Mouse (Mus musculus) kidney, adult 2 months (tissue): ENCODE measurements around the gene Nudt2. TPM values are rescaled to one million over a fixed set of nuclear protein-coding genes. Genes with fewer than 3 reads are reported as not detected.
A peak's percentile ranks its signal among the peaks of the same experiment; 100 is the strongest.

Experiments
- DNase-seq: peaks from one replicate; pipeline ENCODE4 v3.0.0; 2021
- H3K27ac ChIP-seq: fragments of 200-500 bp; 2 replicates; pipeline ENCODE4 v1.5.1; 2012; ENCODE audit warnings: low read depth, low read length, control low read depth, inconsistent platforms; ENCODE audit not compliant: insufficient read depth
- H3K27me3 ChIP-seq: fragments of 200-500 bp; replicated peaks from 2 replicates; pipeline ENCODE4 v1.6.1; 2012; ENCODE audit warnings: mild to moderate bottlenecking, moderate library complexity, low read length, inconsistent platforms; ENCODE audit not compliant: control insufficient read depth, insufficient read depth
- H3K36me3 ChIP-seq: fragments of 200-500 bp; 2 replicates; pipeline ENCODE4 v1.6.1; 2012; ENCODE audit warnings: mild to moderate bottlenecking, moderate library complexity, low read length, inconsistent platforms; ENCODE audit not compliant: control insufficient read depth, insufficient read depth
- H3K4me1 ChIP-seq: fragments of 200-500 bp; 2 replicates; pipeline ENCODE4 v1.6.1; 2011; ENCODE audit warnings: low read length; ENCODE audit not compliant: control insufficient read depth, insufficient read depth
- H3K4me3 ChIP-seq: fragments of 200-500 bp; 2 replicates; pipeline ENCODE4 v1.5.1; 2011; ENCODE audit warnings: mild to moderate bottlenecking, low read depth, low read length, control low read depth; ENCODE audit not compliant: insufficient read depth
- CTCF ChIP-seq: fragments of 200-500 bp; conservative IDR thresholded peaks from 2 replicates; pipeline ENCODE4 v1.5.1; 2011; ENCODE audit warnings: low read depth, mild to moderate bottlenecking, control low read depth, low read length, moderate library complexity, mixed read lengths; ENCODE audit not compliant: insufficient read depth, insufficient read length
- POLR2A ChIP-seq: fragments of 200-500 bp; IDR thresholded peaks from one replicate; pipeline ENCODE4 v1.6.1; 2011; ENCODE audit warnings: low read depth, low read length, control low read depth
- WGBS: fragments of 180-500 bp; shearing (Covaris S2); methylation state at CpG from one replicate; pipeline ENCODE4 v1.1.7; 2018; 5-methylcytosine and 5-hydroxymethylcytosine counted together
- polyA plus RNA-seq: library from polyadenylated mRNA; depleted of rRNA; stranded (reverse); fragments of >200 nt; gene quantifications from 2 replicates; pipeline ENCODE4 v1.2.3, GENCODE M21; 2012; rRNA removed

Gene Nudt2
- polyA plus RNA-seq, 1 experiment = 34.9 TPM

GRCm38 (mm10) chr4:41522136-41522535, 57.2 kb downstream of the Nudt2 start:
- H3K36me3 ChIP-seq = no peaks in the 10 kb centered on the region
- H3K27me3 ChIP-seq = no peaks in the 10 kb centered on the region
- no peak for TF ChIP-seq POLR2A
- TF ChIP-seq CTCF = no peak
- no peak for DNase-seq
- no peaks in the 10 kb centered on the region for H3K4me1 ChIP-seq
- 41% methylated on average over 6 of the region's 6 CpGs for WGBS
- no peak overlapping the region for H3K4me3 ChIP-seq
- no peak overlapping the region for H3K27ac ChIP-seq

DNA sequence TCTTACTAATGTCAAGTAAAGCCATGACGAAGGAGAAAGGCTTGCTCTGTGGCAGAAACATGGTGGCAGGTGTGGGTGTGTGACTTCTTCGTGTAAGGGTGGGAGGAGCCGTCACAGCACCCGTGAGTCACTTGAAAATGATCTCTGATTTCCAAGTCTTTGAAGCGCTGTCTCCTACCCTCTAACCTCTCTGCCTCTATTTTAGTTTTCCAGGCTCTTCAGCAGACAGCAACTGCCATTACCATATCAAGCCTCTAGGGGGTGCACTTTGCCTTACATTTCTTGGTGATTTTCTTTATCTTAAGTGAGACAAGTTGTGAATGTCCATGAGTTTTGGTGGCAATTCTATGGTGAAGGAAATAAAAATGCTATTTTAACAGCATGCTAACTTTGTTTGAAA, 57.8 kb downstream of the Nudt2 start:
- peak; percentile 58 for DNase-seq

GRCm38 (mm10) chr4:41523839-41524238, 58.9 kb downstream of the Nudt2 start:
- H3K27me3 ChIP-seq = no peaks in the 10 kb centered on the region

More for the DNA sequence above, 57.8 kb downstream of the Nudt2 start:
- Histone ChIP-seq H3K36me3 (no peaks in the 10 kb centered on the region), H3K27ac (no peak overlapping the region), H3K4me3 (no peak overlapping the region), H3K27me3 (no peaks in the 10 kb centered on the region), H3K4me1 (no peaks in the 10 kb centered on the region)
- no peak for TF ChIP-seq POLR2A
- TF ChIP-seq CTCF = peak; percentile 15; the same call in 1 of the 2 replicates
- WGBS = 46% methylated on average over 5 of the region's 5 CpGs

DNA sequence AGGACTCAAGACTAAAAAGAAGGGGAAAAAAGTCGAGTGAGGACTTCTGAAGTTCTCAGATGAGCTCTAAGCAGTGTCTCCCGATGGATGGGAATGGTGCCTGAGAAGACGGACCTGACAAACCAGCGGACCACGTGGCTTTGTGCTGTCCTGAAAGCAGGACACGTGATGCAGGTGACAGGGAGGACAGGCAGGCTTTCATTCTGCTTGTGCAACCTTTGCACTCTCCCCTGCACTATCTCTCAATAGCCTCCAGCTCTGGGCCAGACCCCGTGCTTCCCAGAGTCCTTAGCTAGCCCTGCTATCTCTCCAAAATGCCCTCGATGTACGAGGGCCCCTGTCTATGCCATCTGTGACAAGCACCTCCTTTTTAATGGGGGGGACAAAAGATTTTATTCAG, 59.9 kb downstream of the Nudt2 start:
- no peak for TF ChIP-seq CTCF
- no peak for DNase-seq
- Histone ChIP-seq H3K4me3 (no peak overlapping the region), H3K4me1 (peaks cover 3% of the 10 kb centered on the region), H3K27me3 (no peaks in the 10 kb centered on the region), H3K27ac (no peak overlapping the region), H3K36me3 (no peaks in the 10 kb centered on the region)
- 79% methylated on average over 9 of the region's 9 CpGs for WGBS

More at GRCm38 (mm10) chr4:41523839-41524238, 58.9 kb downstream of the Nudt2 start:
- H3K36me3 ChIP-seq = no peaks in the 10 kb centered on the region
- WGBS = 86% methylated on average over 7 of the region's 7 CpGs
- TF ChIP-seq CTCF = no peak
- no peak for TF ChIP-seq POLR2A
- no peak overlapping the region for H3K27ac ChIP-seq
- H3K4me1 ChIP-seq = peaks cover under 1% of the 10 kb centered on the region
- no peak for DNase-seq
- no peak overlapping the region for H3K4me3 ChIP-seq

GRCm38 (mm10) chr4:41526553-41526952, 61.6 kb downstream of the Nudt2 start:
- H3K4me1 ChIP-seq = peaks cover 3% of the 10 kb centered on the region
- 73% methylated on average over 7 of the region's 7 CpGs for WGBS
- no peak for DNase-seq
- TF ChIP-seq CTCF = no peak
- no peak overlapping the region for H3K4me3 ChIP-seq
- no peaks in the 10 kb centered on the region for H3K36me3 ChIP-seq
- no peaks in the 10 kb centered on the region for H3K27me3 ChIP-seq
- no peak overlapping the region for H3K27ac ChIP-seq

DNA sequence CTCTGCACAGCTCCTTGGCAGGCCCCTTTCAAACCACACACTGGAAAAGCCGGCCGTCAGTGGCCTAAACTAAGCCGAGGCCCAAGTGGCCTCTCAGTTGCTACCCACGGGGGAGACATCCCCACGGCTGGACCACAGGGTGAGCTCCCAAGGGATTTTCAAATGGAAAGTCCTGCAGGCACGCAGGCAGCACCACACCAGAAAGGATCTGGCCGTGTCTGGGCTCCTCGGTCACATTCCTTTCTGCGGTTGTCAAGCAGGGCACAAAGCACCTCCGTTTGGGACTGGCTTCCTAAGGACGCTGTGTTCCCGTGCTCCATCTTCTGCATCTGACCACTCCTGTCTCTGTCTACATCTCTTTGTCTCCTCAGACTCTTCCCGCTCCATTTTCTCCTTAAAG, 62.1 kb downstream of the Nudt2 start:
- TF ChIP-seq POLR2A (no peak), CTCF (no peak)
- 67% methylated on average over 13 of the region's 13 CpGs for WGBS
- Histone ChIP-seq H3K27me3 (no peaks in the 10 kb centered on the region), H3K4me3 (no peak overlapping the region), H3K4me1 (peaks cover 3% of the 10 kb centered on the region), H3K27ac (no peak overlapping the region), H3K36me3 (no peaks in the 10 kb centered on the region)
- no peak for DNase-seq

GRCm38 (mm10) chr4:41527996-41528395, 63.0 kb downstream of the Nudt2 start:
- Histone ChIP-seq H3K4me1 (peaks cover 3% of the 10 kb centered on the region), H3K4me3 (no peak overlapping the region), H3K27ac (no peak overlapping the region), H3K27me3 (no peaks in the 10 kb centered on the region), H3K36me3 (no peaks in the 10 kb centered on the region)
- peak; percentile 92 for DNase-seq
- 22% methylated on average over 8 of the region's 8 CpGs for WGBS
- TF ChIP-seq POLR2A (no peak), CTCF (no peak)

Other genes with a start within 250 kb of the Nudt2 start
- gene Ubap2, start 190.0 kb upstream of the Nudt2 start, polyA plus RNA-seq = 38.9 and 39.3 TPM in 2 replicates
- 26.3 and 30.9 TPM in 2 replicates for gene Dcaf12, start 150.3 kb upstream of the Nudt2 start, polyA plus RNA-seq
- 38.8 and 40.4 TPM in 2 replicates for gene Ubap1, start 116.2 kb upstream of the Nudt2 start, polyA plus RNA-seq
- gene Kif24, start 264 bp upstream of the Nudt2 start, polyA plus RNA-seq = 0.44 and 0.67 TPM in 2 replicates
- gene AI464131, start 37.9 kb downstream of the Nudt2 start, polyA plus RNA-seq = 23.1 and 26.8 TPM in 2 replicates
- 0.11 and 0.42 TPM in 2 replicates for gene 1110017D15Rik, start 52.2 kb downstream of the Nudt2 start, polyA plus RNA-seq
- 16.4 and 18.4 TPM in 2 replicates for gene Fam219a, start 104.4 kb downstream of the Nudt2 start, polyA plus RNA-seq
- gene Dnaic1, start 104.6 kb downstream of the Nudt2 start, polyA plus RNA-seq = 0.83 and 0.92 TPM in 2 replicates
- 9.3 and 9.9 TPM in 2 replicates for gene Enho, start 175.2 kb downstream of the Nudt2 start, polyA plus RNA-seq
- gene Cntfr, start 231.9 kb downstream of the Nudt2 start, polyA plus RNA-seq = 15.4 and 15.9 TPM in 2 replicates
- 125 and 126 TPM in 2 replicates for gene Il11ra1, start 234.8 kb downstream of the Nudt2 start, polyA plus RNA-seq
- gene Rpp25l, start 248.4 kb downstream of the Nudt2 start, polyA plus RNA-seq = 57.0 and 62.2 TPM in 2 replicates